Mouse (Mus musculus) right cerebral cortex, adult 18-20 months (tissue): ENCODE results near the gene Hivep1.
A peak's percentile ranks its signal among the peaks of the same experiment; 100 is the strongest.

Experiments used
- DNase-seq: peaks from one replicate; pipeline ENCODE4 v3.0.0; 2022; ENCODE audit warnings: mixed read lengths

Hivep1 gene

GRCm38 (mm10) chr13:42051961-42052695 lies at the start of gene Hivep1:
TSS of gene Hivep1 (plus strand) at chr13:42052021.
- DNase-seq = peak; percentile 53

GRCm38 (mm10) chr13:42015484-42016045 lies 36.3 kb upstream of the Hivep1 start:
- no peak for DNase-seq

- DNase-seq = no peak
These were observed 35.6 kb upstream of the Hivep1 start for GRCm38 (mm10) chr13:42016218-42016617.

GRCm38 (mm10) chr13:42018356-42018755 lies 33.5 kb upstream of the Hivep1 start:
- no peak for DNase-seq

- DNase-seq = no peak
These were observed 10.6 kb upstream of the Hivep1 start for GRCm38 (mm10) chr13:42041203-42041602.

GRCm38 (mm10) chr13:42043431-42043830 lies 8.4 kb upstream of the Hivep1 start:
- DNase-seq = no peak

- DNase-seq = peak; percentile 61
These were observed 2.6 kb upstream of the Hivep1 start for GRCm38 (mm10) chr13:42048991-42049773.

GRCm38 (mm10) chr13:42049774-42050125 lies 2.1 kb upstream of the Hivep1 start:
- no peak for DNase-seq

- DNase-seq = no peak
These were observed 1.7 kb upstream of the Hivep1 start for GRCm38 (mm10) chr13:42050160-42050559.

GRCm38 (mm10) chr13:42050880-42051201 lies 980 bp upstream of the Hivep1 start:
- peak; percentile 13 for DNase-seq

- DNase-seq = peak; percentile 94
These were observed 467 bp upstream of the Hivep1 start for GRCm38 (mm10) chr13:42051202-42051906.

- peak; percentile 75 for DNase-seq
These were observed 1.1 kb downstream of the Hivep1 start for GRCm38 (mm10) chr13:42052696-42053541.

- no peak for DNase-seq
These were observed 1.8 kb downstream of the Hivep1 start for GRCm38 (mm10) chr13:42053656-42054055.

GRCm38 (mm10) chr13:42054138-42054537 lies 2.3 kb downstream of the Hivep1 start:
- no peak for DNase-seq

- DNase-seq = no peak
These were observed 5.0 kb downstream of the Hivep1 start for GRCm38 (mm10) chr13:42056712-42057332.

GRCm38 (mm10) chr13:42060846-42061630 lies 9.2 kb downstream of the Hivep1 start:
- no peak for DNase-seq

- no peak for DNase-seq
These were observed 12.4 kb downstream of the Hivep1 start for GRCm38 (mm10) chr13:42064257-42064656.

GRCm38 (mm10) chr13:42070236-42070635 lies 18.4 kb downstream of the Hivep1 start:
- no peak for DNase-seq

GRCm38 (mm10) chr13:42071011-42071410 lies 19.2 kb downstream of the Hivep1 start:
- no peak for DNase-seq

- DNase-seq = no peak
These were observed 21.5 kb downstream of the Hivep1 start for GRCm38 (mm10) chr13:42073285-42073684.

- DNase-seq = no peak
These were observed 23.7 kb downstream of the Hivep1 start for GRCm38 (mm10) chr13:42075546-42075945.
